Mouse (Mus musculus): ENCODE results near the gene Mapk8ip1. TPM values are rescaled to one million over a fixed set of nuclear protein-coding genes. Genes with fewer than 3 reads are reported as not detected.

The Mapk8ip1 gene
- total RNA-seq, 4 experiments from 2014 or later = 3.4 to 4.6 (median 3.9) TPM

Small RNA genes lying within 50 kb of the gene (microRNA-seq; reads per million reads assigned to microRNA genes)
- gene Mir7000 = not detected

Other genes with a start within 250 kb of the Mapk8ip1 start
- gene Pex16, start 26.6 kb downstream of the Mapk8ip1 start, total RNA-seq (2022) = 10 to 100 TPM; 22.2 to 28.5 (median 25.3) TPM
- under 1 TPM in 1 of 4 experiments, not detected in 3; 0.75 TPM for gene Large2, start 26.4 kb downstream of the Mapk8ip1 start, total RNA-seq (2022)
- 1 to 10 TPM in 2 of 4 experiments, under 1 TPM in 2; 0.26 to 1.5 (median 0.86) TPM for gene 1700029I15Rik, start 18.7 kb downstream of the Mapk8ip1 start, total RNA-seq (2022)
- gene Cry2, start 32.8 kb upstream of the Mapk8ip1 start, total RNA-seq (2022) = 10 to 100 TPM; 22.6 to 35.6 (median 32.8) TPM
- 1 to 10 TPM; 5.5 to 6.8 (median 6.2) TPM for gene Slc35c1, start 59.3 kb upstream of the Mapk8ip1 start, total RNA-seq (2022)
- gene Chst1, start 198.4 kb upstream of the Mapk8ip1 start, total RNA-seq (2022) = 1 to 10 TPM; 1.6 to 2.1 (median 1.9) TPM

Data from heart, adult 8-10 months (tissue).